Mouse (Mus musculus) left cerebral cortex, adult 9 months (tissue): ENCODE results near the gene Zfp472.
"Not testable (repeated sequence)": the region's sequence is repeated elsewhere in the genome, so short reads cannot be mapped to it uniquely, and the experiment has no call there.

Source experiments
- DNase-seq, 2 experiments: peaks; one replicate each; pipeline ENCODE4 v3.0.0; 2022; ENCODE audit warnings: low spot score in 2 of 2

Gene Zfp472

GRCm38 (mm10) chr17:33008337-33008736 lies 42.7 kb downstream of the Zfp472 start:
- no peak for DNase-seq

DNA sequence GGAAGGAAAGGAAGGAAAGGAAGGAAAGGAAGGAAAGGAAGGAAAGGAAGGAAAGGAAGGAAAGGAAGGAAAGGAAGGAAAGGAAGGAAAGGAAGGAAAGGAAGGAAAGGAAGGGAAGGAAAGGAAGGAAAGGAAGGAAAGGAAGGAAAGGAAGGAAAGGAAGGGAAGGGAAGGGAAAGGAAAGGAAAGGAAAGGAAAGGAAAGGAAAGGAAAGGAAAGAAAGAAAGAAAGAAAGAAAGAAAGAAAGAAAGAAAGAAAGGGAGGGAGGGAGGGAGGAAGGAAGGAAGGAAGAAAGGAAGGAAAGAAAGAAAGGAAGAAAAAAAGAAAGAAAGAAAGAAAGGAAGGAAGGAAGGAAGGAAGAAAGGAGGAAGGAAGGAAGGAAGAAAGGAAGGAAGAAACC lies 54.8 kb downstream of the Zfp472 start:
- DNase-seq = not testable (repeated sequence)
